Comparison of ENCODE assay signal across 8 mouse cellular contexts in genomic region chr19:47090550-47091156, GRCm38 (mm10). TPM values are rescaled to one million over a fixed set of nuclear protein-coding genes. Genes with fewer than 3 reads are reported as not detected.
DNase-seq lines count a peak whose midpoint lies in the region; ATAC-seq lines count a peak whose summit lies in the region.

Gene Usmg5 (minus strand): TSS chr19:47090647.
Gene Pdcd11 (plus strand): TSS chr19:47090768.

- ATAC-seq in hindbrain, embryonic 14.5 days (ENCODE audit: low FRiP score): peak; percentile 100

- H3K27ac ChIP-seq in hindbrain, embryonic 14.5 days: peak within 1 kb of the TSS; percentile 85

- peaks cover 19% of the 10 kb centered on the region for H3K4me1 ChIP-seq in hindbrain, embryonic 14.5 days (replicated peaks; ENCODE audit: control insufficient read depth, insufficient read depth, low read length)

- WGBS in hindbrain, embryonic 14.5 days: under 1% methylated on average over 56 of the region's 56 CpGs

- H3K36me3 ChIP-seq in hindbrain, embryonic 14.5 days (replicated peaks; ENCODE audit: control insufficient read depth, insufficient read depth): peaks cover 50% of the 10 kb centered on the region

- H3K9ac ChIP-seq in hindbrain, embryonic 14.5 days: peak within 1 kb of the TSS; percentile 96

- H3K27me3 ChIP-seq in hindbrain, embryonic 14.5 days (ENCODE audit: control insufficient read depth, insufficient read depth, low read length): no peaks in the 10 kb centered on the region

- H3K9me3 ChIP-seq in hindbrain, embryonic 14.5 days (ENCODE audit: control insufficient read depth, low read length): no peaks in the 10 kb centered on the region

- DNase-seq in R1 (ENCODE audit: low read depth, low spot score): peak; percentile 98
- peak; percentile 97 to 98 for DNase-seq in cerebellum, postnatal 25 days
- DNase-seq in frontal cortex, postnatal 25 days (ENCODE audit: low spot score in 2 of 2): peak; percentile 91 to 94
- peak; percentile 96 for DNase-seq in hindbrain, embryonic 14.5 days (ENCODE audit: low spot score)
- DNase-seq in layer of hippocampus, postnatal 36 days: peak; percentile 97
- peak; percentile 98 for DNase-seq in lung, postnatal 36 days
- DNase-seq in retina, postnatal 1 day: peak; percentile 98
- peak; percentile 85 to 93 for DNase-seq in urinary bladder, adult 18-20 months (ENCODE audit: low spot score in 2 of 2)

- H3K4me3 ChIP-seq in hindbrain, embryonic 14.5 days (replicated peaks; ENCODE audit: low read length): peak within 1 kb of the TSS; percentile 82

- peak within 1 kb of the TSS; percentile 84 for H3K4me2 ChIP-seq in hindbrain, embryonic 14.5 days (replicated peaks)

RNA-seq across cellular contexts. Expression of gene Usmg5, which starts in this region (rescaled TPM):
- polyA plus RNA-seq in hindbrain, embryonic 14.5 days (2014; fragmentation: Nextera tagmentation; extraction: Ambion mirVana): 1,505 and 1,749 TPM in 2 replicates
- total RNA-seq in layer of hippocampus, postnatal 36 days (2021): 100 to 1,000 TPM; 819 to 918 TPM

RNA-seq across cellular contexts. Expression of gene Pdcd11, which starts in this region (rescaled TPM):
- polyA plus RNA-seq in hindbrain, embryonic 14.5 days (2014; fragmentation: Nextera tagmentation; extraction: Ambion mirVana): 5.6 and 6.0 TPM in 2 replicates
- 10 to 100 TPM; 17.4 to 18.9 TPM for total RNA-seq in layer of hippocampus, postnatal 36 days (2021)

Comparison
In these comparisons a context has a peak if more than half of its experiments do, and no peak if none do; other contexts are left out.
1. Peak in every context shown above with its lines: DNase-seq, ATAC-seq, H3K4me3 ChIP-seq and H3K27ac ChIP-seq.